Mouse (Mus musculus) lung, adult 2 months (tissue): ENCODE measurements around the gene Cdc45.

ENCODE experiments used
- CTCF ChIP-seq: fragments of 200-500 bp; IDR thresholded peaks from 2 replicates; pipeline ENCODE4 v1.5.1; 2011; ENCODE audit warnings: mild to moderate bottlenecking, low read length, control low read depth; ENCODE audit not compliant: insufficient read depth
- POLR2A ChIP-seq: fragments of 200-500 bp; IDR thresholded peaks from 2 replicates; pipeline ENCODE4 v1.6.1; 2011; ENCODE audit warnings: low read depth, mild to moderate bottlenecking, control low read depth, low read length, borderline replicate concordance; ENCODE audit errors: extremely low read depth

DNA sequence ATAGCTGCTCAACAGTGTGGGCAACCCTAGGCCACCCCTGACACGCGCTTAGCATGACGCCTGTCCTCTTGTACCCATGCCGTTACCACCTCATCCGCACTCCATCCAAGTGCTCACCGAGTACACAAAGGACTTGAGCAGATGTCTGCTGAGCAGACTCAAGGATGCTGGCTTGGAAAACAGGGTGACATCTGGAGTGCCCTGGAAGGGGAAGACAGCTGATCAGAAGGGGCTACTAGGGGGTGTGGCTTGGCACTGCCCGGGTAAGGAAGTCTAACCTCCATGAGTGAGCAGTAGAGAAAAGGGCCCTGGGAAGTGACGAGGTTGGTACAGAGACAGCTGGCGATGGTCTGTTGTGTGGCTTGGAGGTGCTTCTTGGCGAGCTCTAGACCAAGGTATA is 25.1 kb downstream of the Cdc45 start:
- no peak for TF ChIP-seq CTCF
- no peak for TF ChIP-seq POLR2A
